Mouse (Mus musculus): ENCODE data around the gene Timm44.

Gene Timm44

GRCm38 (mm10) chr8:4237814-4238433 lies 37.8 kb downstream of the Timm44 start:
- no peak for DNase-seq (ENCODE audit: low spot score)

GRCm38 (mm10) chr8:4230612-4231351 lies 44.9 kb downstream of the Timm44 start:
- DNase-seq (ENCODE audit: low spot score) = no peak

- no peak for DNase-seq (ENCODE audit: low spot score)
Observed at GRCm38 (mm10) chr8:4229784-4230183, 45.9 kb downstream of the Timm44 start.

GRCm38 (mm10) chr8:4227919-4228318 lies 47.8 kb downstream of the Timm44 start:
- DNase-seq (ENCODE audit: low spot score) = no peak

- no peak for DNase-seq (ENCODE audit: low spot score)
Observed at GRCm38 (mm10) chr8:4226739-4227347, 48.9 kb downstream of the Timm44 start, which contains the start of gene Lrrc8e. Gene Lrrc8e (plus strand): TSS chr8:4226827.

GRCm38 (mm10) chr8:4226323-4226722 lies 49.4 kb downstream of the Timm44 start:
- DNase-seq (ENCODE audit: low spot score) = no peak

- DNase-seq (ENCODE audit: low spot score) = no peak
Observed at GRCm38 (mm10) chr8:4222059-4222458, 53.7 kb downstream of the Timm44 start.

GRCm38 (mm10) chr8:4219617-4220016 lies 56.1 kb downstream of the Timm44 start:
- DNase-seq (ENCODE audit: low spot score) = no peak

GRCm38 (mm10) chr8:4216791-4217621 lies 58.7 kb downstream of the Timm44 start, which contains the start of gene Prr36:
Gene Prr36 (minus strand): TSS chr8:4217459.
- no peak for DNase-seq (ENCODE audit: low spot score)

- no peak for DNase-seq (ENCODE audit: low spot score)
Observed at GRCm38 (mm10) chr8:4216296-4216695, 59.4 kb downstream of the Timm44 start.

- no peak for DNase-seq (ENCODE audit: low spot score)
Observed at GRCm38 (mm10) chr8:4214006-4214980, 61.4 kb downstream of the Timm44 start.

GRCm38 (mm10) chr8:4213210-4214005 lies 62.3 kb downstream of the Timm44 start:
- no peak for DNase-seq (ENCODE audit: low spot score)

- DNase-seq (ENCODE audit: low spot score) = no peak
Observed at GRCm38 (mm10) chr8:4212809-4213209, 62.9 kb downstream of the Timm44 start.

GRCm38 (mm10) chr8:4211097-4211496 lies 64.6 kb downstream of the Timm44 start:
- DNase-seq (ENCODE audit: low spot score) = no peak

Data from ovary, postnatal 10 days (tissue).